ENCODE assay signal across 8 mouse cellular contexts in genomic region chr4:83323910-83324684, GRCm38 (mm10). TPM values are rescaled to one million over a fixed set of nuclear protein-coding genes. Genes with fewer than 3 reads are reported as not detected.
DNase-seq lines count a peak whose midpoint lies in the region; ATAC-seq lines count a peak whose summit lies in the region.

TSS of gene Ttc39b (minus strand) at chr4:83324255.

- under 1% methylated on average over 57 of the region's 59 CpGs for WGBS in intestine, embryonic 15.5 days

- no peaks in the 10 kb centered on the region for H3K9me3 ChIP-seq in intestine, embryonic 15.5 days

- peak within 1 kb of the TSS; percentile 74 for H3K4me3 ChIP-seq in intestine, embryonic 15.5 days (replicated peaks)

- DNase-seq in adrenal gland, adult 2 months: peak; percentile 100
- peak; percentile 94 for DNase-seq in embryo, embryonic 11 days
- DNase-seq in gastrocnemius, postnatal 25 days: peak; percentile 98
- peak; percentile 94 to 97 for DNase-seq in left cerebral cortex, postnatal 25 days (ENCODE audit: low spot score in 2 of 2)
- DNase-seq in mesoderm, embryonic 11.5 days (ENCODE audit: low read depth, low spot score): peak; percentile 89
- DNase-seq in right cerebral cortex, postnatal 25 days: peak; percentile 95
- peak; percentile 99 for DNase-seq in urinary bladder, postnatal 36 days (ENCODE audit: low spot score in 2 of 2)

- H3K4me2 ChIP-seq in intestine, embryonic 15.5 days (replicated peaks): peak within 1 kb of the TSS; percentile 98

- H3K27ac ChIP-seq in intestine, embryonic 15.5 days: peak within 1 kb of the TSS; percentile 68

- intact Hi-C loops in left cerebral cortex, postnatal 25 days (cut with DNase I): loop anchor here (2.0 kb wide), 1 partner anchor 21 kb away; no protein-coding TSS in a partner anchor

- H3K27me3 ChIP-seq in intestine, embryonic 15.5 days (replicated peaks): no peaks in the 10 kb centered on the region

- H3K9ac ChIP-seq in intestine, embryonic 15.5 days: peak within 1 kb of the TSS; percentile 56

- peak; percentile 99 for ATAC-seq in intestine, embryonic 15.5 days

- no peaks in the 10 kb centered on the region for H3K4me1 ChIP-seq in intestine, embryonic 15.5 days (replicated peaks)

- no peaks in the 10 kb centered on the region for H3K36me3 ChIP-seq in intestine, embryonic 15.5 days

RNA-seq across cellular contexts. Expression of gene Ttc39b, which starts in this region (rescaled TPM):
- 10 to 100 TPM; 17.9 to 18.2 TPM for total RNA-seq in adrenal gland, adult 2 months (2021)
- 1.3 and 1.5 TPM in 2 replicates for polyA plus RNA-seq in adrenal gland, adult 2 months (2012; rRNA removed)
- total RNA-seq in gastrocnemius, postnatal 25 days (2021): 1 to 10 TPM; 3.7 to 5.8 TPM
- 2.0 and 2.1 TPM in 2 replicates for polyA plus RNA-seq in intestine, embryonic 15.5 days (2015; fragmentation: Nextera tagmentation; extraction: Ambion mirVana)
- 10 to 100 TPM; 61.7 to 66.5 TPM for total RNA-seq in left cerebral cortex, postnatal 25 days (2021)

Comparison
In these comparisons a context has a peak if more than half of its experiments do, and no peak if none do; other contexts are left out.
1. Peak in every context shown above with its lines: DNase-seq, ATAC-seq, H3K4me3 ChIP-seq and H3K27ac ChIP-seq.